Mouse (Mus musculus) left cerebral cortex, adult 9 months (tissue): ENCODE data around the gene Anapc13.

Experiments
- DNase-seq, 2 experiments: peaks; one replicate each; pipeline ENCODE4 v3.0.0; 2022; ENCODE audit warnings: low spot score in 2 of 2

Gene Anapc13

DNA sequence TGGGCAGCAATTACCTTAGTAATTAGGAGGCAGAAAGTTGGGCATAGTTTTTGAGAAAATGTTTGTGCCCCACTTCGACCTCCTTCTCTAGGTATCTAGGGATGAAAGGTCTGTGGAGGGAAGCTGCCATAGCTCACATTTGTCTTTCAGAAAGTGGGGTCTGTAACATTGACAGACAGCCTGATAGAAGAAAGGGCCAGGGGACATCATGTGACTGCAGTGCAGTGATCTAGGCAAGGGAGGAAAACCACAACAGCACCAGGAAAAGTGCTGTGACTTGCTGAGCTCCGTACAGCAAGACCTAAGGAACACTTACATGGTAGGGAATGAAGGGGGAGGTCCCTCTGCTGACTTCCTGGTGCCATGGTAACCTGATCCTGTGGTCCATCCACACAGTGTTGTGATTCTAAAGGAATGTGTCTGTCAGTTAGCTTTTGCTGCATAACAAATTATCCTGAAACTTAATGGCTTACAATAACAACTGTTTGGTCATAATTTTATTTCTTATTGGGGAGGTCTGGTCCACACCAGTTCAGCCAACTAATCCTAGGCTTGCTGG, 5.6 kb downstream of the Anapc13 start:
- DNase-seq, result no peak

DNA sequence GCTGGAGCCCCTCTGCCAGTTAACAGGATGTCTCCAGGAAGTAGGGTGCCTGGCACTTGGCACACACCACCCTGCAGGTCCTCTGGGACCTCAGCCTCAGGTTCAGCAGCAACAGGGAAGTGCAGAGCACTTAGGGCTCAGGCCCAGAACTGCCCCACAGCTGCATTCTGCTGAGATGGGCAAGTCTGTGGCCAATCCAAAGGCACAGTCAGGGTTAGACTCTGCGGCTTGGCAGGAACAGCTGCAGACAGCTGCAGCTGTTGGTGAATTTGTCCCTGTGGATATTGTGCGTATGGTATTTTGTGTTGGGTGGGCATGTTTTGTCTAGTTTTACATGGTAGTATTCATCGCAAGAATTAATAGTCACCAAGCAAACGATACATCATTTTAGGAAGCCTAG, 6.1 kb downstream of the Anapc13 start:
- DNase-seq, result no peak

DNA sequence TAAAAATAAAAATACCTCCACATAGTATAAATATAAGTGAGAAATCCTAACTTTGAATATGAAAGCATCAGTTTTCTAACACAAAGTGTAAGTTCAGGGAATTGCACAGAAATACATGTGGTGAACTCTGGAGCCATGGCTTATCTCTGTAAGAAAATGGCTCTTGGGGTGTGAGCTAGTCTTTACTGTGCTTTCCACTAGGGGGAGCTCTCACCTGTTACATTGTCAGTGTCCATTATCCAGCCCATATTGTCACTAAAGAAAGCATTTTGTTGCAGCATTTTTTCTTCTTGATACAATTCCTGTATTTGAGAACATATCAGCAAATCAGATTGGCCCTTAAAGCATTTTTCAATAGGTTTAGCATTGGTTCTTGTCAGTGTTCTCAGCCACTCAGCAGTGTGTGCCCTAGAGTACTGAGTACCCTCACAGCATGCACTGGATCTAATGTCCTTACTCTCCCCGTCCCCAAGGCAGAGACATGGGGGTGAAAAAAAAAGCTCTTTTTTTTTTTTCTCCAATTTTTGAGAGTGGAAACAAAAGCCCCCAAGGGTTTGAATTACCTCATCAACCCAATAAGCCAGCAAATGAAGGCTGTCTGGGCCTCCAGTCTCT, 6.9 kb downstream of the Anapc13 start:
- DNase-seq, result peak in 1 of 2 experiments; percentile 75

DNA sequence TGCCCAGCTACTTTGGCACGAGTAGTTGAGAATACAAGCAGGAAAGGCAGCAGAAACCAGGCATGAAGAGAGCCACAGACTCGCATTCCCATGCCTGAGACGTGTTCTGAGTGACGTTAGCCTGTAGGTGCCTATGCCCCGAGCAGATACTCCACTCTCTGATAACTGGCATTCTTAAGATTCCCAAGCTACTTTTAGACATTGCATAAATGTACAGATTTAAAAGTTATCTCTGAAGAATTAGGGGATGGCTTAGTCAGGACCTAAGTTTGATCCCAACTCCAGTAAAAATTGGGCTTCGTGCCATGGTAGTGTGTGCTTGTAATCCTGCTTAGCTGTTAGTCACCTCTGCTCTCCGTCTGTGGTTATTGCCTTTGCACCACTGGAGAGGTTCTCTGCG, 8.4 kb downstream of the Anapc13 start:
- no peak for DNase-seq

DNA sequence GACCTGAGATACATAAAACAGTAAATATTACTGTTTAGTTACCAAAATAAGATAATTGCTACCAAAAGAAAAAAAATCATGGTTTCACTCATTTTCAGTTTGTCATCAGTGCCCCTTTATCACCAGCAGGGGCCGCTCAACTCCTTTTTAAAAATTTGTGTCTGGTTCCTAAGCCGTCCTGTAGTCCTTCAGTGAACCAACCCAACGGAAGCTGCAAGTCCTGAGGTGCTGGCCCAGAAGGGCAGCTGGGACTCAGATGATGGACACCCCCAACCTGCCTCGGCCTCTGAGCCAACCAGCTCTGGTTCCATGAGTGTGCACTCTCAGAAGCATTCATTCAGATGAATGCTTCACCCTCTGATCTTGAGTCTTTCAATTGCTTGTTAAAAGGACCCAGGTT, 10.5 kb downstream of the Anapc13 start:
- DNase-seq, result peak in 1 of 2 experiments; percentile 65

DNA sequence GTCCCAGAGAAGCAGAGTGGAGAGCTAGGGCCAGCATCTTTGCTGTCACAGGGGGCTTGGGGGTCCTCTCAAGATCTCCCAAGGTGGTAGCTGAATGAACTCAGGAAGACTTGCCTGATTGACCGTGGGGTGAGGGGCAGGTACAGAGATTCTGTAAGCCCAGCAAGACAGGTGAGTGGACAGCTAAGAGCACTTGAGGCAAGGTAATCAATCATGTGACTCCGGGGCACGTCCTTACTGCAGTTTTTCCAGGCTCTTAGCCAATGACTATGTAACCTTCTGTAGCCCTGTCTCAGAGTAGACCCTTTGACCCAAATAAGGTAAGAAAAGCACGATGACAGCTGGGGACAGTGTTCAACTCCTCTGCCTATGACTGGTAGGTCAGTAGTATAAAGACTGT, 11.0 kb downstream of the Anapc13 start:
- no peak for DNase-seq

DNA sequence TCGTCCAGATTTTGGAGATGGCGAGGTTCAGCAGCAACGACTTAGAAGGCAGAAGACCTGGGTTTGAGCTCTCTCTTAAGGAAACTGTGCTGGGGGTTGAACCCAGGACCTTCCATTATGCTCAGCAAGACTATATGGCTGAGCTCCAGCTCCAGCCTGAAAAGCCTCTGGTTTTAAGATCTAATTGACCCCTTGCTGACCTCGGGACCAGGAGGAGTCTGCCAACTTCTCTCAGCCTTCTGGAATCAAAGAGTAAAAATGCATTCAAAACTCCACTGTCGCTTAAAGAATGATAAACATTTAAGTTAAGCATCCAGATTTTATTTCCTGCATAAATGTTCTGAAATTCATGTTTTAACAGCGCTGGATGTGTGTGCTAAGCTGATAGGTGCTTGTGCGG, 12.9 kb downstream of the Anapc13 start:
- no peak for DNase-seq

DNA sequence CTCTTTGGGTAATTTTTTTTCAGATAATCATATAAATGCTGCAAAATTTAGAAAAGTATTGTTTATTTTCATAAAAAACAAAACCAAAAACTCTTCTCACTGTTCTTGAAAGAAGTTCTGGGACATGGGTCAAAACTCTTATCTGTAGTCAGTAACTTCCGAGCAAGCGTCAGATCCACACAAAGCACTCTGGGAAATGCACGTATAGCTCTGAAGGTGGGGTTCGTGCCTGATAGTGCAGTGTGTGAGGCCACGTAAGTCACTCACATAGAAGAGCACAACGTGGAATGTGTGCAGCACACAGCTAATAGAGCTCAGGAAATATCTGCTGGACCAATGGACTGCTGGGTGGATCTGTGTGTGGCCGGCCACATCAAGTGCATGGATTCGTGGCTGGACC, 13.4 kb downstream of the Anapc13 start:
- DNase-seq, result no peak

DNA sequence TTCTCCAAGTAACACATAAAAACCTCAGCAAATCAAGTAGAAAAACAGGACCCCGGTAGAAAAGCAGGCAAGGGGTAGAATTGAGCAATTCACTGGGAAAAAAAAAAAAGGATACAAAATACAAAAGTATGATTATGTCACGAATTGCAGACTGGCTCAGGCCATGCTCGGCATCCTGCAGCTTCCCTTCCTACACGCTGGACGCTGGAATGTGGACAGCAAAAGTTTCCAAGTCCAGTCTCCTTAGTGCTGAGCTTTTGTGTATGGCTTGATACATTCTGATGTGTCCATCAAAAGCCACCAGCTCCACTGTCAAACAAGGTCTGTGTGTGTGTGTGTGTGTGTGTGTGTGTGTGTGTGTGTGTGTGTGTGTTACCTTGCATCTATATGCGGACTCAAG, 15.4 kb downstream of the Anapc13 start:
- DNase-seq, result no peak

DNA sequence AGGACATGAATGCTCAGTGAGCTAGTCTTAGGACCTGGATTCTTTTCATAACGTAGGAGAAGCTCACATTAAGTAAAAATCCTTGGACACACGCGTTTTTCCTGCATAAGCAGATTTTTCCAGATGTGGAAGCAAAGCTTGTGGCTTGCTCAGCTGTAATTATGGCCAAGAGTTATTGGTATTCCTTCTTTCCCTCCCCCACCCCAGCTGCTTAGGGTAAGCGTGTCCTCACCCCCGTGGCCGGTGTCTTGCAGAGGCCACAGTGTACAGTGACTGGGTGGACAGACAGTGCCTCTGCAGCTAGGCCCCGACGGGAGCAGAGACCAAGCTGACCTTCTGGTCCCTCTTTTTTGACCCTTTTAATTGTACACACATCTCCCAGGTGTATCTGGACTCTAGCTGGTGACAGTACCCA, 17.0 kb downstream of the Anapc13 start:
- no peak for DNase-seq

DNA sequence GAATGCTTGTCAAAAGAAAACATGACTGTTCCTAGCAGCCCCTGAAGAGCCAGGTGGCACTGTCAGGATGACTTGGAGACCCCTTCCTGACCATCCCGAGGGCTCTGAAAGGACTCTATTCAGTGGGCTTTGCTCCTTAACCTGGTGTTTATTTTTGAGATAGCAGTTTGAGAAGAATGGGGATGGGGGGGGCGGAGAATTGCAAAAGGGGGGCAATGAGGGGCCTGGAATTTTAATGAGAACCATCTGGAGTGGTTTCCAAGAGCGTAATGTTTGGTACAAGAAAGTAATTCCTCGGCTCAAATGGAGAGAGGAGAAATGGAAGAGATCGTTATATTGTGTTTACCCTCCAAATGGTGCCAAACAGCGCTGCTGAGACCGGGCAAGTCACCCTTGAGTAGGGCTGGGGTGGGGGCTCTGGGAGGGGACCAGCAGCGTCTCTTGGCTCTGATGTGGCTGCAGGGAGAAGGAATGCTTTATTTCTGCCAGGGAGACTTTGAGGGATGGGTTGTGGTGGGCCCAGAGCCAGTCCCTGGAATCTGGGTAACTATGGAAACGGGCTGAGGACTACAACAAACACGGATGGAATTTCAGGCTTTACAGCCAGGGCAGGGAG, 17.5 kb downstream of the Anapc13 start:
- DNase-seq, result no peak

DNA sequence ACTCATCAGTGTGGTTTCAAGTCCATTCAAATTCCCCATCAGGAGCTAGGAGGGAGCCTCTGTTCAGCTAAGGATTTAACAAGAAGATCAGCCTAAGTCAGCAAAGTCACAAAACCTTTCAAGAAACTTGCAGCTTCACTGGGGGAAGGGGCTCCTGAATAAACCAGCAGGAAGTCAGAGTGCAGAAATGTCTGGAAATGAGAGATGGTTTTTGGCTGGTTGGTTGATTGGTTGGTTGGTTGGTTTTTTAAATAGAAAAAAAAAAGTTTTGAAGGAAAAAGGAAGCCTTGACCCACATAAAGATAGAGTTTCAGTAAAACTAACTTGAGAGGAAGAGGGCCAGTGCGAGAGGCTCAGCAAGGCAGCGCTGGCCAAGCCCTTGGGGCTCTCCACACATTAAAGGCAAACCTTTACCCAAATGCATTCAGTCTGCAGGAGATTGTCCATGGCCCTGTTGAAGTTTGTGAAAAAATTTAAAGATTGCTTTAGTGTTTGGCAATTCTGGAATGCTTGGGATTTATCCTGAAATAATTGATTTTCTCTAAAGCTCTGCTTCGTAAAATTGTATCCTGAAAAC, 19.1 kb downstream of the Anapc13 start:
- DNase-seq, result no peak

DNA sequence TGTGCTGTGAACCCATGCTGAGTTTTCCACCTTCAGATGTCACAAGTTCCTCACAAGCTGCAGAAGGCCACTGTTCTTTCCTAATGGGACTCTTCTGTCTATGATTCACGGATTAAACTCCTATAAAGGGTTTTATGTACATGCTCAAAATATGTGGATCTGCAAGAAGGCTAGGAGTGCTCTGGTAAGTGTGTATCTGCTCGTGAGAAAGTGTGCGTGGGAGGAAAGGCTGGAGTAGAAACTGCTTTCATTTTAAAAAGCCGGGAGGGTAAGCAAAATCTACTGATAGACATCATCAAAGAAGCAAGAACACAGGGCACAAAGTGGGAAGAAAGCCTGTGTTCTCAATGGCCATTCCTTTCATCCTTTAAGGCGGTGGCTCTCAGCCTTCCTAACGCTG, 20.9 kb downstream of the Anapc13 start:
- peak in 1 of 2 experiments; percentile 20 for DNase-seq

DNA sequence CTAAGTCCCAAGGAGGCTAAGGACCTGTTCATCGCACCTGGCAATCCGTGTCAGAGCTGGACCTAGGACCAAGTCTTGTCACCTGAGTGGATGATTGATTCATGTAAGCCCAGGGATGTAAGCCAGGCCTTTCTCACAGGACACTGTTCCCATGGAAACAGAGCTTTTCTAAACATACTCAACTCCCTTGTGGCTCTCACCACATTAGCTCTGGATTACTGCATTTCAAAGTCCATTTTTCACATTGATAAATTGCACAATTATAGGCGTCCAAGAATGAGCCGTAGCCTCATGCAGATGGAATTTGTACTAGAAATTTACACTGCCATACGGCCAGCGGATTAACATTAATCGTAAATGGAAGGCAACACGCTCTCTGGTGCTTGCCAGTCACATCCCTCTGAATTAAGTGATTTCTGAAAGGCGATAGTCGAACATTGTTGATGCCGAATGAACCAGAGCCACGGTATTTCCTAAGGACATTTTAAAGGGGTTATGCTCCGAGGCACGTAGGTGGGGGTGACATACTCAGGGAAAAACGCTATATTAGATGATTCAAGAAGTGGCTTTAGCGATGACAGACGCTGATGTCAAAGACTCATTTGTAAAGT, 23.9 kb downstream of the Anapc13 start:
- DNase-seq, result no peak

DNA sequence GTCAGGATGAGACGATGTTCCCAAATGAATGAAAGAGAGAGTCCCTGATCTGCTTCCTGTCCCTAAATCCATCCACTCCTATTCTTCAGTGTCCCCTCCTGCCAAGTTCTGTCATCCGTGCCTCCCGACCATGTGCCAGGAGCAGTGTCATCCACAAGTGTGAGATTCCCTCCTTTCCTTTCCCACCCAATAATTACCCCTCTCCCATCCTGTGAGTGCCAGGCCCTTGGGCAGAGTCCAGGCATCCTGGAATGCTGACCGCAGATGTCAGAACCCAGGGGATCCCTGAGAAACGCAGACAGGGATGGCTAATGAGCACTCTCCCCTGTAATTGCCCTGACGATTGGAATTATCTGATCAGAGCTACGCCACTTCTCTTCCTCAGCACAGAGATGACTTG, 24.5 kb downstream of the Anapc13 start:
- no peak for DNase-seq

DNA sequence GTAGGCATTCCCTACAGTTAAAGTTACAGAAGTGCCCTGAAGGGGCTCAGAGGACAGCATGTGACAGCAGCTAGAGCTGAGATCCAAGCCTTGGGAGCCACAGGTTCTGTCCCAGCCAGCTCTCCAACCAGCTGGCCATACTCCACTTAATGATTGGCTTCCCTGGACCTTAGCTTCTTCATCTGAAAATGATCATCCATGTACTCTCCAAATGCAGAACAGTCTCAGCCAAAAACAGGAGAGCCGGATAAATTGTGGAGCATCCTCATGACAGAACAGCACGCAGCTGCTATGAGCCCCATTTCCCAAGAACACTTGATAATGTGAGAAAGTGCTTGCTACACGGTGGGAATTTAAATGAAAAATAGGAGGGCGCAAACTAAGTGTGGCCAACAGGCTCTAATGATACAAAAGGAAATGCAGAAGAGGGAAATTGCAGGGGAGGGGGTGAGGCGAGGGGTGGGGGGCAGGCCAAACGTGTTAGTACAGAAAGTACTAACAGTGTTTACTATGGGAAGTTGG, 25.2 kb downstream of the Anapc13 start:
- DNase-seq, result no peak

DNA sequence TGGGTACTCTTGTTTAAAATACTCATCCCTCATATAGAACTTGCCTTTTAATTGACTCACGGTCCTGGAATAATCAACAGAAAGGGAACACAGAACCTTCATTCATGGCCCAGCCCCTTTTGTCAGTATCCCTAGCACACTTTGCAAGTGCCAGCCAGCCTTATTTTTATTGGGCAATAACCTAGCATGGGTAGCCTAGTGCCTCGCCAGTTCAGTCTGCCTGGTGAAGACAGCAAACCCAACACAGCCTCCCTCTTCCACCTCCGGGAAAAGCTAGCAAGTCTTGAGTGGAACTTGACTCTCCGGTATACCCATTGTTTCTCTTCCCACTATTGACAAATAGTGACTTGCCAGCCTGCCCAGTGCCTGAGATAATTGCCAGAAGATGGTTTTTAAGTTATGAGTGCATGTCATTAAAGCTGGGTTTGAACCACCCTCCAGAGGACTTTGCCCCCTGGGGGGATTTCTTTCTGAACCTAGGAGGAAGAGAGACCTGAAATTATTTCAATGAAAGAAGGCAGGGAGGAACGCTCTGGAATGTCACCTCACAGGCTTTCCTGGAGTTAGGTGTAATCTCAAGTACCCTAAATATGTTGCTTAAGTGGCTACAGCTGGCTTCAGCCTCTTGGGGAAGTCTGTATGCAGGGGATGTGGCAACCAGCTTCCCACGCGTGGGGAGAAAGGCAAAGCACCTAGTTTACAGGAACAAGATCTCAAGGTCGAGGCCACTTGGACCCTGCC, 30.4 kb downstream of the Anapc13 start:
- no peak for DNase-seq

DNA sequence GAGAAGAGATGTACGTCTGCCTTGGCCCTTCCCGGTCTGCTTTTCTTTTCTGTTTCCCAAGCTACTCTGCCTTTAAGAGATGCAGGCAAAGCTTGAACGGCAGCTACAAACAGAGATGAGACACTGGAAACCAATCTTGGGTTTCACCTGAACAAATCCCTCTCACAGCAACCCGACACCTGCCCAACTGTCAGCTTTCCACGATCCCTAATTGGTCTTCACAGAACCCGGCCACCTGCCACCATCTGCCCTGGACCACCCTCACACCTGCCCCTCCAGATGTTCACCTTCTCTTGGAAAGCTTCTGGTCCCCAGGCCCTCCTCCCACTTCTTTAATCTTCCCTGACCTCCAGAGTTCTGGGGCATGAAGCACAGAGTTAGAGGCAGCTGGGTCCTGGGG, 42.0 kb downstream of the Anapc13 start:
- no peak for DNase-seq

DNA sequence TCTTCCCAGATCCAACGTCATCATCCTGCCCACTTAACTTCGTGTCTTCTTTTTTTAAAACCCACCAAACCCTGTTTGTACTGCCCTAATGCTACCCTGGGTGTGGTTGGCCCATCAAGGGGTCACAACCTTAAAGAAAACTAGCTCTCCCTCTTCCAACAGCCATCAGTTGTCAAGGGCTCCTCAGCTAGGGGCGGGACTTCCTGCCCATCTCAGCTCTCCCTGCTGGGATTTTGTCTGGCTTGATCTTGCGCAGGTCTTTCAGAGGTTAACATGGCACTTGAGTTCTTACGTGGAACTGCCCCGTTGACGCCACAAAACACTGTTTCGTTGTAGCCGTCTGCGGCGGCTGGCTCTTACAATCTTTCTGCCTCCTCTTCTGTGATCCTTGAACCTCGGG, 42.8 kb downstream of the Anapc13 start:
- no peak for DNase-seq

DNA sequence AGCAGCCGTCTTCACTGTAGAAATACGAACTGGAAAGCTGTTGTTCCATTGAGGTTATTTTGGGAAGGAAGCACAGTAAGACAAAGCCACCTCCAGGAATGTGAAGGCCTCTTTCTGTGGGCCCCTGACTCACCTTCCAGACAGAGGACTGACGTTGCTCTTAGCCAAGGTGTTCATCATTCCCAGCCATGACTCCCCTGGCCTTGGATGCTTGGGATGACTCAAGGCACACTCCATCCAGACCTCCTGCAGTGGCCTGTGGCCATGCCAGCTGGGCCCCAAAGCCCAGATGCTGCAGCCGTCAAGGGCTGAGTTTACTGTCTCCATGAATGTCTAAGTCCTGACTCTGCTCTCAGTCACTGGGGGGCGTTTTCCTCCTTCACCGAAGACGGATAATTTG, 47.3 kb downstream of the Anapc13 start:
- no peak for DNase-seq

DNA sequence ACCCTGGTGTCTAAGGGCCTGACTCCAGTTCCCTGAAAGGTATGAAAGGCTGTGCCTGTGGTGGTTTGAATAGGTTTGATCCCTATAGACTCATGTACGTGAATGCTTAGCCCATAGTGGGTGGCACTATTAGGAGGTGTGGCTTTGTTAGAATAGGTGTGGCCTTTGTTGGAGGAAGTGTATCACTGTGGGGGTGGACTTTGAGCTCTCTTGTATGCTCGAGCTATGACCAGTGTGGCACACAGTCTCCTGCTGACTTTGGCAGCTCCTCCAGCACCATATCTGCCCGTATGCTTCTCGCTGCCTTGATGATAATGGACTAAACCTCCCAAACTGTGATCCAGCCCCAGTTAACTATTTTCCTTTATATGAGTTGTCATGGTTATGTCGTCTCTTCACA, 49.8 kb downstream of the Anapc13 start:
- DNase-seq, result no peak

DNA sequence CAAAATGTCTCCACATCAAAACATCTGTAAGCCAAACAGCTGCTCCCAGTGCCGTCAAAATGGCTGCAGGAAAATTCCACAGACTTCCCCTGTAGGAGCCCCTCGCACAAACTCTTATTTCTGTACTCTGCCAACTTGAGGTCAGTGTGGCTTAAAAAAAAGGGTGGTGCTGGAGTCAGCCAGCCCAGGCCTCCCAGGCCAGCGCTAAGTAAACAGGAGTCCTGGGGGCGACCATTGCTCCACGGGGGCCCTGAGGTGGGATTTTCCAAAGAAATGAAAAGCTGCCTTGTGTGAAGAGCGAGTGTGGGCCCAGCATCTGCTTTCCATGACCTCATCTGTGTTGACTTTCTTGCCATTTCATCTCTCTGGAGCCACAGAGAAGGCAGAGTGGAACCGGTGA, 55.4 kb downstream of the Anapc13 start:
- no peak for DNase-seq
